Mouse (Mus musculus) olfactory bulb, adult 2 months (tissue): Measurements from ENCODE around the gene Gm13119. TPM values are rescaled to one million over a fixed set of nuclear protein-coding genes. Genes with fewer than 3 reads are reported as not detected.
"Not testable (repeated sequence)": the region's sequence is repeated elsewhere in the genome, so short reads cannot be mapped to it uniquely, and the experiment has no call there.

Experiments used
- H3K27ac ChIP-seq: fragments of 200-500 bp; 2 replicates; pipeline ENCODE4 v1.5.1; 2012; ENCODE audit warnings: low read depth, low read length; ENCODE audit not compliant: insufficient read depth
- H3K4me1 ChIP-seq: fragments of 200-500 bp; 2 replicates; pipeline ENCODE4 v1.6.1; 2012; ENCODE audit warnings: low read length; ENCODE audit not compliant: control insufficient read depth, insufficient read depth
- H3K4me3 ChIP-seq: fragments of 200-500 bp; 2 replicates; pipeline ENCODE4 v1.5.1; 2012; ENCODE audit warnings: mild to moderate bottlenecking, low read depth, low read length, moderate library complexity; ENCODE audit not compliant: insufficient read depth
- CTCF ChIP-seq: fragments of 200-500 bp; IDR thresholded peaks from 2 replicates; pipeline ENCODE4 v1.5.1; 2012; ENCODE audit warnings: low read depth, mild to moderate bottlenecking, low read length, moderate library complexity; ENCODE audit not compliant: insufficient read depth
- POLR2A ChIP-seq: fragments of 200-500 bp; IDR thresholded peaks from 2 replicates; pipeline ENCODE4 v1.6.1; 2012; ENCODE audit warnings: mild to moderate bottlenecking, low read depth, low read length, moderate library complexity; ENCODE audit not compliant: insufficient read depth
- WGBS: fragments of 180-500 bp; shearing (Covaris S2); methylation state at CpG from one replicate; pipeline ENCODE4 v1.1.7; 2018; 5-methylcytosine and 5-hydroxymethylcytosine counted together
- polyA plus RNA-seq: library from polyadenylated mRNA; stranded (reverse); fragments of >200 nt; gene quantifications from 2 replicates; pipeline ENCODE4 v1.2.4, GENCODE M21; 2012; ENCODE audit warnings: low replicate concordance; ENCODE audit not compliant: missing spikeins, insufficient read depth, insufficient read length

Gm13119 gene
- not detected in 2 replicates for polyA plus RNA-seq

DNA sequence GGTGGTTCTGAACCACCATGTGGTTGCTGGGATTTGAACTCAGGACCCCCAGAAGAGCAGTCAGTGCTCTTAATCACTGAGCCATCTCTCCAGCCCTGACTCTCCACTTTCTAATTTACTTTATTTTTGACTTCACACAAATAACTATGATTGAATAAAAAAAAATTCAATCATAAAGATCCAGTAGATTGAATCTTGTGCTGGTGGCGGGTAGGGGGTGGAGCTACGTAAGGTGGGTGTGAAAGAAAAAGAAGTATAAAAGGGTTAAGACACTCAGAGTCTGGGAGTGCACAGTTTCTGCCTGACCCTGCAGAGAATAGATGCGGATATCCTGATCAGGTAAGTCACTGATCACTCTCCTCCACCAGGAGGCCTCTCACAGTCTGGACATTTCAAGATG is at the start of gene Gm13119:
TSS of gene Gm13119 (plus strand) at position 301 of the 400 bp plus-strand sequence.
- H3K4me1 ChIP-seq, H3K27ac ChIP-seq, H3K4me3 ChIP-seq: not testable (repeated sequence)
- 88% methylated on average over 3 of the region's 3 CpGs for WGBS

DNA sequence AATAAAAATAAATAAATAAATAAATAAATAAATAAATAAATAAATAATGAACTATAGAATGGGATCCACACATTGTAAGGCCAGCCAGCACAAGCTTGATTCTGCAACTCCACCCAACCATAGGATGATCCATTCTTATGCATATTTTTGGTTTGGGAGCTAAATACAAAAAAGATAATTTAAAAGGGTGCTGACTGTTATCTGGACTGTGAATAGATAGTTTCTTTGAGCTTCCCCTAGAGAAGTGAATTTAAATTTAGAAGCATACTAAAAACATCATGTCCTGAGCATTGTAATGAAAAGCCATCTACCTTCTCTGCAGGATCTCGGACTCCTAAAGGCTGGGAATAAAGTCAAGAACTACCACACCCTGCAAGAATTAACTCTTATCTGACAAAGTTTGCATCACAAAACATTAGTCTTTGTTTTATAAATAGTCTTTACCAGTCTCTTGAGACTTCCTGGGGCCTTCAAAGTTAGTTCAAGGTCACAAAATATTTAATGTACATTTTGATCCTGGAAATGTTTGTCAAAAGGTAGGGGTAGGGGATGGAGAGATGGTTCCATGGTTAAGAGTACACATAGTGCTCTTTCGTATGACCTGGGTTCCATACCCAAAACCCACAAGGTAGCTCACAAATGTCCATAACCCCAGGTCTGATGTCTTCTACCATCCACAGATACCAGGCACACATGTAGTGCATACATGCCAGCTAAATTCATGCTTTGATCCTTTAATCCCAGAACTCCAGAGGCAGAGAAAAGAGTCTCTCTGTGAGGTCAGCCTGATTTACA is 44.9 kb upstream of the Gm13119 start:
- WGBS: 73% methylated on average over 2 of the region's 2 CpGs
- H3K27ac ChIP-seq, H3K4me1 ChIP-seq, H3K4me3 ChIP-seq: not testable (repeated sequence)

DNA sequence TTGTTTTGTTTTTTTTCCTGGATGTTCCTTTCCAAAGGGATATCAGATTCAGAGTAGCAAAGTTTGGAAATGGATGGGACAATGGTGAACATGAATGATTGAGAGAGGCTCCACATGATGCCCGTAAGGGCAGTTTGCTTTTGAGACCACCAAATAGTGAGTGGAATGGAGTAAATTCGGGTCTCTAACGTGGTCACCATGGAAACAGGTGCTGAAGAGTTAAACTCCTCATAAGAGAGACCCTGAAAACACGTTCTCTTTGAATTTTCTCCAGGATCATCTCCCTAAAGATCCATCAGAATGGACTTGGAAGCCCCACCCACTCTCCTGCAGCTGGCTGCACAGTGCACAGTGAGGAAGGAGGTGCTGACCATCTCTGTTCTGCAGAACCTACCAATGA is 27.8 kb upstream of the Gm13119 start, which contains the start of gene Gm13128:
TSS of gene Gm13128 (plus strand) at position 301 of the 400 bp plus-strand sequence.
- H3K4me3 ChIP-seq, H3K27ac ChIP-seq, H3K4me1 ChIP-seq: not testable (repeated sequence)
- 57% methylated on average over 4 of the region's 4 CpGs for WGBS

DNA sequence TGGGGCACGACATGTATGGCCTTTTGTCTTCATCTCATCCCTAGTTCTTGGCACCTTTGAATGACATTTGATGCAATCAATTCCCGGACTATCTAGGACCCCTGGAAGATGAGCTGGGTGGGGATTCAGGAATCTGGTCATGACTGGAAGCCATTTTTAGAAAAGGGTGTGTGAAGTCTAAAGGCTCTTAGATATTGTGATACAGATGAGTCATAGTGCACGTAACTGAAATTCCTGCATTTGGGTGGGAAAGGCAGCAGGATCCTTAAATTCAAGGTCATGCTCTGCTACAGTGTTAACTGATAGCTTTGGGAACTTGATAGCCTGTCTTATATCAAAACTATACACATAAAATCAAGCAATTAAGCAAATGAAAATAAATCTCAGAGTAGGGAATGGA is 21.9 kb upstream of the Gm13119 start:
- not testable (repeated sequence) for H3K4me1 ChIP-seq, H3K27ac ChIP-seq, H3K4me3 ChIP-seq
- WGBS: 87% methylated on average over 3 of the region's 3 CpGs

DNA sequence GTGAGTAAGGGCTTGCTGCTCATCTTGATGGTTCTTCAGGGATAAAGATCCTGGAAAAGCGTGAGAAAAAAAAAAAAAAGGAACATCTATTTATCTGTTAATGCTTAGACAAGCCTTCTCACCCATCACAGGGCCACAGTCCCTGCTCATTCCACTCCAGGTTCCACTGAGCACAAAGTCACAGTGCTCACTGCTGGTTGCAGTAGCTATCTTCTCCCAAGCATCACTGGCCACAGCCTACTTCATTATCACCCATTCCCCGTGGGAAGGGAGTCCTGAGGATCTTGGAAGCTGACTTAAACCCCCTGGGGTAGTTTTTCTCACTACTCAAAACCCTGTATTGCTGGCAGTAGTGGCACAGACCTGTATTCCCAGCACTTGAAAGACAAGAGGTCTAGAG is 20.2 kb downstream of the Gm13119 start, which contains the start of gene Pramef20:
TSS of gene Pramef20 (minus strand) at position 23 of the 400 bp plus-strand sequence.
- Histone ChIP-seq H3K27ac (no peak within 1 kb of the TSS), H3K4me1 (no peaks in the 10 kb centered on the region), H3K4me3 (no peak within 1 kb of the TSS)
- 60% methylated on average over 2 of the region's 2 CpGs for WGBS
- TF ChIP-seq POLR2A (no peak), CTCF (no peak)

DNA sequence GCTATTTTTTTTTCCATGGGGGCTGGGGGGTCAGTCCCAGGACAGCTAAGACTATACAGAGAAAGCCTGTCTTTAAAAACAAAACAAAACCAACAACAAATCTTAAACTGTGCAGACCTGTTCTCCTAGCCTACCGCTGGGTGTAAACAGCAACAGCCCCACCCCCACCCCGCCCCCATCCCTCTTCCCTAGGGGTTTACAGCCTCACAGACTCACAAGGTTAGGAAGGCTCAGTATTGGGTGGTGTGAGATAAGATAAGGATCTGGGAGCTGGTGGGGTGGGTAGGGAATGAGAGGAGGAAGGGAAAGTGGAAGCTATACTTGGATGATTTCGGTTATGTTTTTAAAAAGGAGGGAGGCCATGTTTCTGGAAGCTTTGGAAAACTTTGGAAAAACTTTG is 38.6 kb downstream of the Gm13119 start:
- 46% methylated on average over 3 of the region's 3 CpGs for WGBS
- Histone ChIP-seq H3K27ac (no peak overlapping the region), H3K4me3 (no peak overlapping the region), H3K4me1 (no peaks in the 10 kb centered on the region)
- TF ChIP-seq POLR2A (no peak), CTCF (no peak)

DNA sequence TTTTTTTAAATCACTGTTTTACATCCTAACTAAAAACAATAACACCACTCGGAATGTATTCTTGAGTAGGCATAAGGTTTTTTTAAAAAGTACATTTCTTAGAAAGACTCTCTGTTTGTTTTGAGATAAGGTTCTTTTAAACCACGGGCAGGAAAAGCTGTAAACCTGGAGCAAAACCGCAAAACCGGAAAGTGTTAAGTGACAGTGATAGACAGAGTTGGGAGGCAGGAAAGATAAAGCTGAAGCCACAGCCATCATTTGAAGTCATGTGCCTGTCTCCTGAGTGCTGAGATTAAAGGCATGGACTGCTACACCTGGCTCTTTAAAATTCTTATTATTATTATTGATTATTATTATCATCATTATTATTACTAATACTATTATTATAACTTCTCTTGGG is 45.0 kb downstream of the Gm13119 start:
- Histone ChIP-seq H3K4me3 (no peak overlapping the region), H3K4me1 (no peaks in the 10 kb centered on the region), H3K27ac (no peak overlapping the region)
- WGBS: 87% methylated on average over 4 of the region's 4 CpGs
- TF ChIP-seq CTCF: no peak
- no peak for TF ChIP-seq POLR2A

DNA sequence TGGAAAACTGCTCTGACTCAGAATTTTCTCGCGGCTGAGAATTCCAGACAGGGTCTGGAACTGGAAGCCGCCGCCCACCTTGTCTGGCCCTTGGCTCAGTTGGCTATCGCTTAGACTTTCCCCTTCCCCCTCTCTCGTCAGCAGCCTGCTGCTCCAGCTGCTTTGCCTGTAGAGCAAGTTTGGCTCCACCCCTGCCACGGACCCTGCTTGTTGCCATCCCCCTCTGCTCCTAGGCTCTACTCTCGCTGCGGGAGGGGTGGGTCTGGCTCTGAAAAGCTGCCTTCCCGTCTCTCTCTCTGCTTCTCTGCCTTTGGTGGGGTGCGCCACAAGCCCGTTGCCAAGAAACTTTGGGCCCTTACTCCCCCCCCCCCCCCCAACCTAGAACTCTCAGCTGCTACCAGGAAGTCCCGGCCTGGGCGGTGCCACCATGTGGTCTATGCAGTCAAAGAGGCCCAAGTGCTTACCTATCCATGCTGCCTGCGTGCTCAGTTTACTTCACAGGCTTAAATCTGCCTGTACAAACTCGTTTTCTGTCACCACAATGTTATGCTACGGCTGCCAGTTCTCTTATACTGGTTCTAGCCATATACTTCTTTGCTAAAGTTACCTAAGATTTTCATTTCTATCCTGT is 46.8 kb downstream of the Gm13119 start:
- no peak for TF ChIP-seq CTCF
- TF ChIP-seq POLR2A: no peak
- 9% methylated on average over 17 of the region's 17 CpGs for WGBS
- no peak overlapping the region for H3K4me3 ChIP-seq
- no peak overlapping the region for H3K27ac ChIP-seq
- no peaks in the 10 kb centered on the region for H3K4me1 ChIP-seq

DNA sequence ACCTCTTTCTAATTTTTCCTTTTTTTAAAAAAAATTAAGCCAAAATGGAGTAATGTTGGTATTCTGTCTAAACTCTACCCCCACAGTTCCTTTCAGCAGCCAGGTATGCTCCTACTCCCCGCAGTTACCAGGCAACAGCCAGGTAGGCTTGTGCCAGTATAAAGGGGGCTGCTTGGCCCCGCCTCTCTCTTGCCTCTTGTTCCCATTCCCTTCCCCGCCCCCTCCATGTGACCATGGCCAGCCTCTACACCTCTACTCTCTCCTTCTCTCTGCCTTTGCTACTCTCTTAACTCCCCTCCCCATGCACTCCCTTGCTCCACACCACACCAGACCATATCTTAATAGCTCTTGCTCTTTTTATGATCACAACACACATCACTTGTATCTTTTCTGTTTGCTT is 48.5 kb downstream of the Gm13119 start:
- 45% methylated on average over 3 of the region's 3 CpGs for WGBS
- Histone ChIP-seq H3K27ac (no peak overlapping the region), H3K4me3 (no peak overlapping the region), H3K4me1 (no peaks in the 10 kb centered on the region)
- TF ChIP-seq CTCF (no peak), POLR2A (no peak)

DNA sequence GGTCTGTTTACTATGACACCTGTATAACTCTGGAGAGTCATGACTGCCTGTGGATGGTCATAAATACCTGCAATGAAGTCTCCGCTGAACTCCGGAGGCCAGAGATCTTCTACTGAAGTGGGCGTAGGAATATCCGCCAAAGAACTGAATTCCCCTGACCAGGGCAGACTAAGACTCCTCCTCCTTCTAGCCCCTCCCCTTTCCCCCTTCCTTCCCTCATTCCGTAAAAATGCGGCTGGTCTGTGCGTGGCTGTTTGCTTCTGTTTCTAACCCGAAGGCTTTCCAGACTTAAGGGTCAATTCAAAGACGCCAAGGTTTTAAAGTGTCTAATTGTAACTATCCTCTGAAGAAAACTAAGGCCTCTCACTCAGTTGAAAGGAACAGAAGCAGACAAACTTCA is 50.5 kb downstream of the Gm13119 start, which contains the start of gene Pramef12:
TSS of gene Pramef12 (minus strand) at position 175 of the 400 bp plus-strand sequence.
- Histone ChIP-seq H3K27ac (no peak within 1 kb of the TSS), H3K4me3 (no peak within 1 kb of the TSS), H3K4me1 (no peaks in the 10 kb centered on the region)
- no peak for TF ChIP-seq CTCF
- no peak for TF ChIP-seq POLR2A
- 81% methylated on average over 9 of the region's 9 CpGs for WGBS

Other genes starting within 250 kb of the Gm13119 start
- gene Oog3, start 195.3 kb upstream of the Gm13119 start, polyA plus RNA-seq: not detected in 2 replicates
- not detected in 2 replicates for gene Oog2, start 167.2 kb upstream of the Gm13119 start, polyA plus RNA-seq
- gene C87977, start 144.6 kb upstream of the Gm13119 start, polyA plus RNA-seq: not detected in 2 replicates
- gene Pramel5, start 77.5 kb upstream of the Gm13119 start, polyA plus RNA-seq: not detected in 2 replicates
- gene Gm13128, start 27.7 kb upstream of the Gm13119 start, polyA plus RNA-seq: not detected in 2 replicates
- not detected in 2 replicates for gene Pramef20, start 20.0 kb downstream of the Gm13119 start, polyA plus RNA-seq
- gene Pramef12, start 50.5 kb downstream of the Gm13119 start, polyA plus RNA-seq: not detected in 2 replicates
- not detected in 2 replicates for gene 1700012P22Rik, start 80.8 kb downstream of the Gm13119 start, polyA plus RNA-seq
- gene Gm9944, start 95.4 kb downstream of the Gm13119 start, polyA plus RNA-seq: not detected in 2 replicates
- gene Aadacl3, start 105.8 kb downstream of the Gm13119 start, polyA plus RNA-seq: not detected in 2 replicates
- not detected in 2 replicates for gene 9430007A20Rik, start 161.9 kb downstream of the Gm13119 start, polyA plus RNA-seq
- gene Gm13124, start 207.2 kb downstream of the Gm13119 start, polyA plus RNA-seq: not detected in 2 replicates